Mouse (Mus musculus): ENCODE data around the gene Tpi1.

DNA sequence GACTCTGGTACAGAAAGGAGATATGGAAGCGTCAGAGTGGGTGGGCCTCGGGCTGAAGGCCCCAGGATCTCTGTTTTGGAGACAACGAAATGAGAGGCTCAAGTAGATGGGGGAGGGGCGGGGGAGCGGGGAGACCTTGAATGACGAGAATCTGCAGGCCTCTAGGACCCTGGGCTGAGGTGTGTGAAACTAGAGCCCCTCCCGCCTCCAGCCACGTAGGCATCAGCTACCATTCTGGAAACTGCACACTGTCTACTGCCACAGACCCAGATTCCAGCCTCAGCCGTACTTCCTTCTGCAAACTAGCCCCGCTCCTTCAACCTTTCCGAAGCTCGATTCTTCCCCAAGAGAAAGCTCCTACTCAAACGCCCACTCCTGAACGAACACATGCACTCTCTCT, 42.2 kb upstream of the Tpi1 start:
- TF ChIP-seq CTCF (IDR thresholded peaks at IDR 0.05) (no peak), EP300 (IDR thresholded peaks at IDR 0.05) (no peak)

All from lung, postnatal 0 days (tissue).